Mouse (Mus musculus) induced T-regulatory cell, adult 2 months (primary cell): ENCODE data around the gene Jmjd4.
A peak's percentile ranks its signal among the peaks of the same experiment; 100 is the strongest.

ENCODE experiments used
- DNase-seq: peaks from one replicate; pipeline ENCODE4 v3.0.0-alpha.2; 2012; ENCODE audit warnings: low read depth

Jmjd4 gene

GRCm38 (mm10) chr11:59449741-59450229, at the start of gene Jmjd4:
Gene Jmjd4, plus strand, starts transcription at chr11:59450045.
- DNase-seq, result peak; percentile 89

GRCm38 (mm10) chr11:59400876-59401275, 49.0 kb upstream of the Jmjd4 start:
- no peak for DNase-seq

- no peak for DNase-seq
Measured at GRCm38 (mm10) chr11:59405761-59406160, 44.1 kb upstream of the Jmjd4 start.

GRCm38 (mm10) chr11:59410851-59411250, 39.0 kb upstream of the Jmjd4 start:
- DNase-seq, result no peak

GRCm38 (mm10) chr11:59412058-59412457, 37.8 kb upstream of the Jmjd4 start:
- no peak for DNase-seq

GRCm38 (mm10) chr11:59412999-59413863, 36.6 kb upstream of the Jmjd4 start:
- no peak for DNase-seq

- DNase-seq, result no peak
Measured at GRCm38 (mm10) chr11:59418708-59419107, 31.1 kb upstream of the Jmjd4 start.

- DNase-seq, result peak; percentile 45
Measured at GRCm38 (mm10) chr11:59421436-59421835, 28.4 kb upstream of the Jmjd4 start.

GRCm38 (mm10) chr11:59421967-59422366, 27.9 kb upstream of the Jmjd4 start:
- DNase-seq, result no peak

- DNase-seq, result no peak
Measured at GRCm38 (mm10) chr11:59423010-59423588, 26.7 kb upstream of the Jmjd4 start.

GRCm38 (mm10) chr11:59425671-59426101, 24.2 kb upstream of the Jmjd4 start:
- peak; percentile 75 for DNase-seq

GRCm38 (mm10) chr11:59428057-59428660, 21.7 kb upstream of the Jmjd4 start:
- no peak for DNase-seq

GRCm38 (mm10) chr11:59429959-59430358, 19.9 kb upstream of the Jmjd4 start:
- DNase-seq, result no peak

- no peak for DNase-seq
Measured at GRCm38 (mm10) chr11:59432261-59432660, 17.6 kb upstream of the Jmjd4 start.

- DNase-seq, result no peak
Measured at GRCm38 (mm10) chr11:59437954-59438353, 11.9 kb upstream of the Jmjd4 start.

GRCm38 (mm10) chr11:59443102-59443501, 6.7 kb upstream of the Jmjd4 start:
- no peak for DNase-seq

GRCm38 (mm10) chr11:59450230-59450771, 456 bp downstream of the Jmjd4 start:
- DNase-seq, result no peak

- no peak for DNase-seq
Measured at GRCm38 (mm10) chr11:59451086-59451485, 1.2 kb downstream of the Jmjd4 start, which contains the start of gene Snap47. Gene Snap47, minus strand, starts transcription at chr11:59451186.

- no peak for DNase-seq
Measured at GRCm38 (mm10) chr11:59456346-59456745, 6.5 kb downstream of the Jmjd4 start.

- no peak for DNase-seq
Measured at GRCm38 (mm10) chr11:59456891-59457290, 7.0 kb downstream of the Jmjd4 start.

- DNase-seq, result no peak
Measured at GRCm38 (mm10) chr11:59458973-59459372, 9.1 kb downstream of the Jmjd4 start.

GRCm38 (mm10) chr11:59460459-59460858, 10.6 kb downstream of the Jmjd4 start:
- no peak for DNase-seq
